Mouse (Mus musculus): Measurements from ENCODE around the gene Tstd2.

DNA sequence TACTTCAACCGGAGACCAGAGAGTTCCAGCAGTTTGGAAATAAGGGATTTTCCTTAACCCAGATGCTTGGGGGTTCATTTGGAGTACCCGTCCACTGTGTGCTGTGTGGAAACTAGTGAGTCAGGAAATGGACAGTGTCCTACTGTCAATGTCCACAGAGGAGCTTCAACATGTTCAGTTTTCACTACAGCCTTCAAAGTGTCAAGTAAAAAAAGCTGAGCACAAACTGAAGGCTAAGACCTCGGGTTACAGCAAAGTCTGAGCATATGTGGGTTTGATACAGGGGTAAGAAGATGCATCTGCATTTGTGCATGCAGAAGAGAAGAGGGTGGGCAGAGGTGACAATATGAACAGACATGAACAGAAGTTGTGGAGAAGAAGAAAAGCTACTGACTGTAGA, 17.7 kb downstream of the Tstd2 start:
- no peak for TF ChIP-seq POLR2A (IDR thresholded peaks at IDR 0.05; ENCODE audit: borderline replicate concordance, control insufficient read depth, low read depth, low read length)
- no peak for TF ChIP-seq CTCF (IDR thresholded peaks at IDR 0.05; ENCODE audit: control insufficient read depth, insufficient read depth, low read length)

Data from bone marrow, adult 2 months (tissue).